Comparison of ENCODE assay signal across 8 mouse cellular contexts in genomic region chr1:162217340-162217974, GRCm38 (mm10).
A peak's percentile ranks its signal among the peaks of the same experiment; 100 is the strongest.
DNase-seq lines count a peak whose midpoint lies in the region; ATAC-seq lines count a peak whose summit lies in the region.

No protein-coding gene starts in this region.

- no peaks in the 10 kb centered on the region for H3K27me3 ChIP-seq in intestine, embryonic 16.5 days (replicated peaks; ENCODE audit: control insufficient read depth, insufficient read depth, low read length)
- no peaks in the 10 kb centered on the region for H3K27me3 ChIP-seq in liver, embryonic 16.5 days (ENCODE audit: control insufficient read depth, insufficient read depth, low read depth, low read length)
- no peaks in the 10 kb centered on the region for H3K27me3 ChIP-seq in stomach, embryonic 16.5 days (ENCODE audit: control insufficient read depth, insufficient read depth, low read length)

- no peaks in the 10 kb centered on the region for H3K9me3 ChIP-seq in intestine, embryonic 16.5 days (ENCODE audit: control insufficient read depth, low read length)
- no peaks in the 10 kb centered on the region for H3K9me3 ChIP-seq in liver, embryonic 16.5 days (replicated peaks; ENCODE audit: control insufficient read depth, low read length)
- H3K9me3 ChIP-seq in stomach, embryonic 16.5 days (replicated peaks; ENCODE audit: control insufficient read depth, low read length), result no peaks in the 10 kb centered on the region

- H3K27ac ChIP-seq in intestine, embryonic 16.5 days (ENCODE audit: low read length), result peak overlapping the region; percentile 93
- H3K27ac ChIP-seq in liver, embryonic 16.5 days (ENCODE audit: low read length), result peak overlapping the region; percentile 5; the same call in 1 of the 2 replicates
- peak overlapping the region; percentile 99 for H3K27ac ChIP-seq in stomach, embryonic 16.5 days (ENCODE audit: low read length)

- H3K4me1 ChIP-seq in intestine, embryonic 16.5 days (ENCODE audit: control insufficient read depth, insufficient read depth, low read length), result peaks cover 5% of the 10 kb centered on the region; the same call in 1 of the 2 replicates
- no peaks in the 10 kb centered on the region for H3K4me1 ChIP-seq in liver, embryonic 16.5 days (ENCODE audit: control insufficient read depth, low read depth, low read length)
- H3K4me1 ChIP-seq in stomach, embryonic 16.5 days (ENCODE audit: control insufficient read depth, insufficient read depth, low read length), result peaks cover 5% of the 10 kb centered on the region; the same call in 1 of the 2 replicates

- no peaks in the 10 kb centered on the region for H3K36me3 ChIP-seq in intestine, embryonic 16.5 days (ENCODE audit: control insufficient read depth, insufficient read depth, low read length)
- no peaks in the 10 kb centered on the region for H3K36me3 ChIP-seq in liver, embryonic 16.5 days (ENCODE audit: control insufficient read depth, insufficient read depth)
- no peaks in the 10 kb centered on the region for H3K36me3 ChIP-seq in stomach, embryonic 16.5 days (ENCODE audit: control insufficient read depth, insufficient read depth, low read length)

- H3K4me2 ChIP-seq in intestine, embryonic 16.5 days (ENCODE audit: low read depth, low read length), result peak overlapping the region; percentile 19
- no peak overlapping the region for H3K4me2 ChIP-seq in liver, embryonic 16.5 days (ENCODE audit: low read depth, low read length)
- H3K4me2 ChIP-seq in stomach, embryonic 16.5 days (ENCODE audit: low read depth, low read length), result peak overlapping the region; percentile 47

- peak overlapping the region; percentile 68 for H3K9ac ChIP-seq in intestine, embryonic 16.5 days (ENCODE audit: low read depth, low read length)
- H3K9ac ChIP-seq in liver, embryonic 16.5 days (ENCODE audit: low read depth, low read length), result peak overlapping the region; percentile 7; the same call in 1 of the 2 replicates
- H3K9ac ChIP-seq in stomach, embryonic 16.5 days (ENCODE audit: low read length), result peak overlapping the region; percentile 83

- peak; percentile 95 for ATAC-seq in intestine, embryonic 16.5 days
- peak; percentile 32; the same call in 1 of the 2 replicates for ATAC-seq in liver, embryonic 16.5 days (ENCODE audit: low read depth)
- peak; percentile 96 for ATAC-seq in stomach, embryonic 16.5 days (ENCODE audit: insufficient read depth, low FRiP score)

- peak overlapping the region; percentile 44 for H3K4me3 ChIP-seq in intestine, embryonic 16.5 days (ENCODE audit: low read length)
- H3K4me3 ChIP-seq in liver, embryonic 16.5 days (ENCODE audit: low read depth, low read length), result peak overlapping the region; percentile 1; the same call in 1 of the 2 replicates
- H3K4me3 ChIP-seq in stomach, embryonic 16.5 days (replicated peaks; ENCODE audit: low read length), result peak overlapping the region; percentile 61

- 41% methylated on average over 15 of the region's 15 CpGs for WGBS in intestine, embryonic 16.5 days
- 53% methylated on average over 15 of the region's 15 CpGs for WGBS in liver, embryonic 16.5 days (ENCODE audit: insufficient replicate concordance)
- 28% methylated on average over 15 of the region's 15 CpGs for WGBS in stomach, embryonic 16.5 days

- DNase-seq in embryo, embryonic 11.5 days (ENCODE audit: low read depth, low spot score), result peak; percentile 88
- peak; percentile 99 for DNase-seq in heart, adult 11 months
- DNase-seq in layer of hippocampus, postnatal 25 days (ENCODE audit: extremely low spot score in 1 of 2, low spot score in 1 of 2), result no peak
- no peak for DNase-seq in frontal cortex, adult 2 months (ENCODE audit: extremely low spot score in 1 of 2, low spot score in 1 of 2)
- DNase-seq in left cerebral cortex, adult 11 months (ENCODE audit: low spot score), result no peak

Comparison
In these comparisons a context has a peak if more than half of its experiments do, and no peak if none do; other contexts are left out.
1. DNase-seq: peak in embryo, embryonic 11.5 days (single experiment) and heart, adult 11 months (single experiment); none in layer of hippocampus, postnatal 25 days (0 of 2), frontal cortex, adult 2 months (0 of 2) and left cerebral cortex, adult 11 months (single experiment).
2. ATAC-seq: peak in every context shown above with its lines; median percentile 96 in stomach, embryonic 16.5 days; 95 in intestine, embryonic 16.5 days; 32 in liver, embryonic 16.5 days.
3. H3K27ac ChIP-seq: peak in every context shown above with its lines; median percentile 99 in stomach, embryonic 16.5 days; 93 in intestine, embryonic 16.5 days; 5 in liver, embryonic 16.5 days.
4. H3K4me3 ChIP-seq: peak in every context shown above with its lines; median percentile 61 in stomach, embryonic 16.5 days; 44 in intestine, embryonic 16.5 days; 1 in liver, embryonic 16.5 days.
5. H3K9ac ChIP-seq: peak in every context shown above with its lines; median percentile 83 in stomach, embryonic 16.5 days; 68 in intestine, embryonic 16.5 days; 7 in liver, embryonic 16.5 days.